Mouse (Mus musculus) embryonic facial prominence, embryonic 13.5 days (tissue): Measurements from ENCODE around the gene Eif3b. TPM values are rescaled to one million over a fixed set of nuclear protein-coding genes. Genes with fewer than 3 reads are reported as not detected.

Source experiments
- ATAC-seq: fragments of 200-750 bp; cut with Nextera tagmentation; 2 replicates; pipeline ENCODE4 v1.8.0; 2017; ENCODE audit warnings: low read depth; ENCODE audit not compliant: insufficient number of reproducible peaks, insufficient read depth, low FRiP score, low TSS enrichment
- H3K27ac ChIP-seq: fragments of 300-500 bp; sonication (generic); 2 replicates; pipeline ENCODE4 v1.5.1; 2015; ENCODE audit warnings: moderate library complexity, mild to moderate bottlenecking, inconsistent platforms
- H3K27me3 ChIP-seq: fragments of 300-500 bp; sonication (generic); 2 replicates; pipeline ENCODE4 v1.6.1; 2015; ENCODE audit warnings: mild to moderate bottlenecking, inconsistent platforms
- H3K36me3 ChIP-seq: fragments of 300-500 bp; sonication (generic); 2 replicates; pipeline ENCODE4 v1.6.1; 2015; ENCODE audit warnings: mild to moderate bottlenecking, inconsistent platforms
- H3K4me1 ChIP-seq: fragments of 300-500 bp; sonication (generic); 2 replicates; pipeline ENCODE4 v1.6.1; 2015; ENCODE audit warnings: inconsistent platforms
- H3K4me2 ChIP-seq: fragments of 300-500 bp; sonication (generic); 2 replicates; pipeline ENCODE4 v1.6.1; 2015; ENCODE audit warnings: moderate library complexity, mild to moderate bottlenecking, inconsistent platforms
- H3K4me3 ChIP-seq: fragments of 300-500 bp; sonication (generic); 2 replicates; pipeline ENCODE4 v1.5.1; 2015; ENCODE audit warnings: mild to moderate bottlenecking, inconsistent platforms
- H3K9ac ChIP-seq: fragments of 300-500 bp; sonication (generic); 2 replicates; pipeline ENCODE4 v1.6.1; 2015; ENCODE audit warnings: mild to moderate bottlenecking, inconsistent platforms
- H3K9me3 ChIP-seq: fragments of 300-500 bp; sonication (generic); 2 replicates; pipeline ENCODE4 v1.6.1; 2016; ENCODE audit warnings: inconsistent platforms
- WGBS: fragments of 180-500 bp; shearing (Covaris S2); methylation state at CpG from one replicate; pipeline ENCODE4 v1.1.7; 2015; ENCODE audit warnings: mixed read lengths; 5-methylcytosine and 5-hydroxymethylcytosine counted together
- polyA plus RNA-seq: library from polyadenylated mRNA; unstranded; fragments of >200 nt; fragmentation: Nextera tagmentation; extraction: Ambion mirVana; gene quantifications from 2 replicates; pipeline ENCODE4 v1.2.1, GENCODE M21; 2015

Eif3b gene
- polyA plus RNA-seq, 1 experiment from 2014 or later: 131 TPM

- peaks cover 40% of the 10 kb centered on the region for H3K4me1 ChIP-seq
- H3K27ac ChIP-seq: peak overlapping the region; percentile 68
- H3K27me3 ChIP-seq: no peaks in the 10 kb centered on the region
- no peak for ATAC-seq
- H3K4me2 ChIP-seq: peak overlapping the region; percentile 32
- H3K36me3 ChIP-seq: no peaks in the 10 kb centered on the region
- WGBS: 7% methylated on average over 7 of the region's 7 CpGs
- H3K9ac ChIP-seq: peak overlapping the region; percentile 49
- H3K4me3 ChIP-seq: no peak overlapping the region
- H3K9me3 ChIP-seq: no peaks in the 10 kb centered on the region
Measured at GRCm38 (mm10) chr5:140383559-140383958, 35.6 kb upstream of the Eif3b start.

- 95% methylated on average over 1 of the region's 1 CpGs for WGBS
- ATAC-seq: no peak
Measured at GRCm38 (mm10) chr5:140384462-140384861, 34.7 kb upstream of the Eif3b start.

DNA sequence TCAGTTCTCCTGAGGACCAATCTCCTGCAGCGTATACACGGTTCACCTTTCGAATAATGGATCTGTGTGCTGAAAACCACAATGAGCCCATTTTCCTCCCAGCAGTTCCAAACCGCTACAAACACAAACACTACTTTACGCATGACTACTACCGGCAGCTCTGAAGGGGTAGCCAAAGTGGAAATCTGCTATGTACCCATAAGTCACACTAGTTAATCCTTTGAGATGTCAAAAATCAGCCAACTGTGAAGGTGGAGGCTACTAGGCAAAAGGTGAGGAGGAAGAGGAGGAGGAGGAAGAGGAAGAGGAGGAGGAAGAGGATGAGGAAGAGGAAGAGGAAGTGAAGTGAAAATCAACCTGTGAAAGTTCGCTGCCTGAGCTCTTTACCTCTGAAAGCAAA lies 31.9 kb upstream of the Eif3b start:
- Histone ChIP-seq H3K27me3 (no peaks in the 10 kb centered on the region), H3K36me3 (no peaks in the 10 kb centered on the region), H3K4me1 (peaks cover 37% of the 10 kb centered on the region), H3K9ac (no peak overlapping the region), H3K4me3 (no peak overlapping the region), H3K27ac (no peak overlapping the region), H3K4me2 (no peak overlapping the region), H3K9me3 (no peaks in the 10 kb centered on the region)
- ATAC-seq: no peak
- 86% methylated on average over 7 of the region's 7 CpGs for WGBS

More at GRCm38 (mm10) chr5:140384462-140384861, 34.7 kb upstream of the Eif3b start:
- no peaks in the 10 kb centered on the region for H3K36me3 ChIP-seq
- no peak overlapping the region for H3K4me3 ChIP-seq
- H3K9ac ChIP-seq: no peak overlapping the region
- H3K27me3 ChIP-seq: no peaks in the 10 kb centered on the region
- H3K4me2 ChIP-seq: no peak overlapping the region
- peaks cover 40% of the 10 kb centered on the region for H3K4me1 ChIP-seq
- no peaks in the 10 kb centered on the region for H3K9me3 ChIP-seq
- peak overlapping the region; percentile 68 for H3K27ac ChIP-seq

- Histone ChIP-seq H3K4me1 (peaks cover 37% of the 10 kb centered on the region), H3K4me2 (peak overlapping the region; percentile 95), H3K4me3 (peak overlapping the region; percentile 75), H3K9ac (peak overlapping the region; percentile 81), H3K27me3 (no peaks in the 10 kb centered on the region), H3K27ac (no peak overlapping the region), H3K36me3 (no peaks in the 10 kb centered on the region), H3K9me3 (no peaks in the 10 kb centered on the region)
- WGBS: 80% methylated on average over 12 of the region's 12 CpGs
- no peak for ATAC-seq
Measured at GRCm38 (mm10) chr5:140387816-140388510, 31.2 kb upstream of the Eif3b start.

- under 1% methylated on average over 63 of the region's 63 CpGs for WGBS
- peak; percentile 92 for ATAC-seq
- Histone ChIP-seq H3K27me3 (no peaks in the 10 kb centered on the region), H3K4me3 (peak within 1 kb of the TSS; percentile 75), H3K36me3 (no peaks in the 10 kb centered on the region), H3K27ac (peak within 1 kb of the TSS; percentile 11; the same call in 1 of the 2 replicates), H3K4me1 (peaks cover 31% of the 10 kb centered on the region), H3K4me2 (peak within 1 kb of the TSS; percentile 95), H3K9ac (peak within 1 kb of the TSS; percentile 81), H3K9me3 (no peaks in the 10 kb centered on the region)
Measured at GRCm38 (mm10) chr5:140388588-140389576, 30.2 kb upstream of the Eif3b start, which contains the start of gene Snx8. Snx8 (minus strand) TSS chr5:140389262.

- H3K27ac ChIP-seq: peak overlapping the region; percentile 11; the same call in 1 of the 2 replicates
- peak overlapping the region; percentile 81; the same call in 1 of the 2 replicates for H3K9ac ChIP-seq
- no peaks in the 10 kb centered on the region for H3K9me3 ChIP-seq
- peak overlapping the region; percentile 95 for H3K4me2 ChIP-seq
- peak overlapping the region; percentile 75 for H3K4me3 ChIP-seq
- ATAC-seq: no peak
- peaks cover 24% of the 10 kb centered on the region for H3K4me1 ChIP-seq
- no peaks in the 10 kb centered on the region for H3K27me3 ChIP-seq
- no peaks in the 10 kb centered on the region for H3K36me3 ChIP-seq
- 57% methylated on average over 3 of the region's 3 CpGs for whole genome bisulfite sequencing
Measured at GRCm38 (mm10) chr5:140389647-140390046, 29.5 kb upstream of the Eif3b start.

DNA sequence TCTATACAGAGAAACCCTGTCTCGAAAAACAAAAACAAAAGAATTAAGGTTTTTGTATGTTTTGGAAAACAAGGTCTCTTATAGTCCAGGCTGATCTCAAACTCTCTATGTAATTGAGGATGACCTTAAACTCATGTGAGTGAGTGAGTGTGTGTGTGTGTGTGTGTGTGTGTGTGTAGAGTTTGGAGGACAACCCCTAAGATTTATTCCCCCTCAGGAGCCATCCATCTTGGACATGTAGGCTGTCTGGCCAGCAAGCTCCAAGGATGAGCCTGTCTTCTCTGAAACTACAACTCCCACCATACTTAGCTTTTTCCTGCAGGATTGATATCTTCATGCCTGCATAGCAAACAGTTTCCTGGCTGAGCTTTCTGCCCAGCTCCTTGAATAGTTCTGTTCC lies 27.7 kb upstream of the Eif3b start:
- ATAC-seq: no peak
- Histone ChIP-seq H3K9me3 (no peaks in the 10 kb centered on the region), H3K4me1 (peaks cover 24% of the 10 kb centered on the region), H3K4me2 (no peak overlapping the region), H3K4me3 (no peak overlapping the region), H3K36me3 (no peaks in the 10 kb centered on the region), H3K27me3 (no peaks in the 10 kb centered on the region), H3K9ac (no peak overlapping the region), H3K27ac (no peak overlapping the region)
- 80% methylated on average over 1 of the region's 1 CpGs for WGBS

- Histone ChIP-seq H3K9ac (no peak overlapping the region), H3K27me3 (no peaks in the 10 kb centered on the region), H3K4me2 (no peak overlapping the region), H3K36me3 (no peaks in the 10 kb centered on the region), H3K9me3 (no peaks in the 10 kb centered on the region), H3K4me3 (no peak overlapping the region), H3K4me1 (peaks cover 21% of the 10 kb centered on the region), H3K27ac (no peak overlapping the region)
- no peak for ATAC-seq
- 85% methylated on average over 5 of the region's 5 CpGs for WGBS
Measured at GRCm38 (mm10) chr5:140391981-140392380, 27.1 kb upstream of the Eif3b start.

DNA sequence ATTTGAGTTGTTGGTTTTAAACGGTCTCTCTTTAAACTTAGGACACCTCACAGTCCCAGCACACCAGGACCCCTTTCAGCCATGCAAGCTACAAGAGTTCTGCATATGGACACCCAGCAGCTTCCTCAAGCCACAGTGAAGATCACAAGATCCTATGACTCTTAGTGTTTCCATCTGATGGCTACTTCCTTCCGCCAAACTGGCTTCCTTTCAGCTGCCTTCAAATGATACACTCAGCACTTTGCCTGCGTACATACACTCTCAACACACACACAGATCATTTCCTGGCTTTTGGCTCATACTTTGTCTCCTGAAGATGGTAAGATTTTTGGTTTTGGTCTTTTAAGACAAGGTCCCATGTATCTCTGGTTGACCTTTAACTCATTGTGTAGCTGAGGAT lies 26.4 kb upstream of the Eif3b start:
- no peaks in the 10 kb centered on the region for H3K36me3 ChIP-seq
- H3K27ac ChIP-seq: no peak overlapping the region
- H3K4me1 ChIP-seq: peaks cover 14% of the 10 kb centered on the region
- no peak overlapping the region for H3K9ac ChIP-seq
- no peak for ATAC-seq
- H3K4me2 ChIP-seq: no peak overlapping the region
- H3K9me3 ChIP-seq: no peaks in the 10 kb centered on the region
- no peaks in the 10 kb centered on the region for H3K27me3 ChIP-seq
- no peak overlapping the region for H3K4me3 ChIP-seq
- WGBS: 87% methylated on average over 3 of the region's 3 CpGs

GRCm38 (mm10) chr5:140396166-140396940 lies 22.8 kb upstream of the Eif3b start:
- Histone ChIP-seq H3K27ac (no peak overlapping the region), H3K4me3 (no peak overlapping the region), H3K9ac (no peak overlapping the region), H3K27me3 (no peaks in the 10 kb centered on the region), H3K4me1 (no peaks in the 10 kb centered on the region), H3K9me3 (no peaks in the 10 kb centered on the region), H3K4me2 (no peak overlapping the region), H3K36me3 (no peaks in the 10 kb centered on the region)
- 62% methylated on average over 8 of the region's 8 CpGs for WGBS
- no peak for ATAC-seq

GRCm38 (mm10) chr5:140402640-140403270 lies 16.4 kb upstream of the Eif3b start:
- ATAC-seq: no peak
- Histone ChIP-seq H3K27ac (no peak overlapping the region), H3K27me3 (no peaks in the 10 kb centered on the region), H3K36me3 (no peaks in the 10 kb centered on the region), H3K4me1 (peaks cover 3% of the 10 kb centered on the region; the same call in 1 of the 2 replicates), H3K9ac (no peak overlapping the region), H3K9me3 (no peaks in the 10 kb centered on the region; the same call in 1 of the 2 replicates), H3K4me3 (no peak overlapping the region), H3K4me2 (no peak overlapping the region)
- 85% methylated on average over 4 of the region's 4 CpGs for WGBS
